Mouse (Mus musculus): ENCODE data around the gene Zscan4-ps2. TPM values are rescaled to one million over a fixed set of nuclear protein-coding genes. Genes with fewer than 3 reads are reported as not detected.
"Not testable (repeated sequence)": the region's sequence is repeated elsewhere in the genome, so short reads cannot be mapped to it uniquely, and the experiment has no call there.

Zscan4-ps2 gene
- polyA plus RNA-seq (2015; fragmentation: Nextera tagmentation; extraction: Ambion mirVana): not detected in 2 replicates

DNA sequence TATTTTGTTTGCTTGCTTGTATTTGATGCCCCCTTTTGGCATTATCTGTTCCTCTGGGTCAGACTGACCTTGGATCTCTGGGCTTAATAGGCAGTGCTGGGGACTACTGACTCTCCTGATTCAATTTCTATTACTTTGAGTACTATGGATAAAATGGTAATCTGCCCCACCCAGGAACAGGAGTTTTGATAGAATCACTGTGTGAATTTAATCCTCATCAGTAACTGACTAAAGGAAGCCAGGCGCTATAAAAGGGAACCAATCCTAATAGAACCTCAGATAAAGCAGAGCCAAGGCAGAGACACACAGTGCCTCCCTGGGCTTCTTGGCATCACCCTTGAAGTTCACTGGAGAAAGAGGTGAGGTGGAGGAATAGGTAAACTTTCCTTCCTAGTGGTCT is at the start of gene Zscan4-ps2:
TSS of gene Zscan4-ps2 (plus strand) at position 301 of the 400 bp plus-strand sequence.
- not testable (repeated sequence) for ATAC-seq (ENCODE audit: low read depth)

More for the DNA sequence above, at the start of gene Zscan4-ps2:
- H3K27me3 ChIP-seq; H3K9me3 ChIP-seq; H3K9ac ChIP-seq; H3K4me2 ChIP-seq; H3K4me1 ChIP-seq (replicated peaks); H3K27ac ChIP-seq (replicated peaks); H3K4me3 ChIP-seq; H3K36me3 ChIP-seq: not testable (repeated sequence)
- WGBS: 79% methylated on average over 1 of the region's 1 CpGs

Other genes starting within 250 kb of the Zscan4-ps2 start
- not detected in 2 replicates for gene Zscan4e, start 203.6 kb upstream of the Zscan4-ps2 start, polyA plus RNA-seq (2015; fragmentation: Nextera tagmentation; extraction: Ambion mirVana)
- not detected in 2 replicates for gene Zscan4f, start 116.4 kb upstream of the Zscan4-ps2 start, polyA plus RNA-seq (2015; fragmentation: Nextera tagmentation; extraction: Ambion mirVana)
- gene Zscan4-ps3, start 95.0 kb downstream of the Zscan4-ps2 start, polyA plus RNA-seq (2015; fragmentation: Nextera tagmentation; extraction: Ambion mirVana): not detected in 2 replicates
- not detected in 2 replicates for gene Vmn1r72, start 165.8 kb downstream of the Zscan4-ps2 start, polyA plus RNA-seq (2015; fragmentation: Nextera tagmentation; extraction: Ambion mirVana)
- not detected in 2 replicates for gene Vmn1r73, start 216.0 kb downstream of the Zscan4-ps2 start, polyA plus RNA-seq (2015; fragmentation: Nextera tagmentation; extraction: Ambion mirVana)

All from neural tube, embryonic 13.5 days (tissue).